ENCODE assay signal across 9 mouse cellular contexts in the genomic region with DNA sequence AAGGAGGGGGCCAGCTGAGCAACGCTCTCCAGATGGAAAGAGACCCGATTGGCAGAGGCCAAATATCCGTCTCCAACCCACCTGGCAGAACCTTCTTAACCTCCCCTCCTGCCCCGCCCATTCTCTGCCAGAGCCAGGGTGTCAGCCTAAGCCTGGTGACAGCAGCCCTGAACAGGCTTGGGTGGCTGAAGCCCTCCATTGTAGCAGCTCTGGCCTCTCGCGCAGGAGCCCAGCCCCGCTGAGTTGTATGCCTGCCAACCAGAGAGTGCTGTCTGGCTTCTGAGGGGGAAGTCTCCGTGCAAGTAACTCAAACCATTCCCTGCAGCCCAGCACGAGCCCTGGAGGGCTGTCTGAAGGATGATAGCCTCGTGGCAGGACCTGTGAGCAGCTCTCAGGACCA. TPM values are rescaled to one million over a fixed set of nuclear protein-coding genes. Genes with fewer than 3 reads are reported as not detected.
DNase-seq lines count a peak whose midpoint lies in the region; ATAC-seq and TF ChIP-seq lines count a peak whose summit lies in the region.
"Had no signal": no experiment of that assay in that cellular context is flagged by ENCODE, and none has a peak within 500 bp of the region (broad histone marks: within the 10 kb centered on the region; RNA-seq: fewer than 3 reads in every experiment).

No protein-coding gene starts in this region.

- H3K36me3 ChIP-seq in kidney, embryonic 15.5 days: no peaks in the 10 kb centered on the region
- H3K36me3 ChIP-seq in ES-Bruce4 (ENCODE audit: control insufficient read depth, insufficient read depth, low read length, poor library complexity, severe bottlenecking): no peaks in the 10 kb centered on the region
- no peaks in the 10 kb centered on the region for H3K36me3 ChIP-seq in embryonic facial prominence, embryonic 12.5 days
- H3K36me3 ChIP-seq in limb, embryonic 15.5 days: no peaks in the 10 kb centered on the region
- H3K36me3 ChIP-seq: G1E had no signal

- intact Hi-C loops in heart, postnatal 10 days (cut with DNase I): no loop called here

- TF ChIP-seq POLR2A in ES-Bruce4 (IDR thresholded peaks at IDR 0.05; ENCODE audit: insufficient read depth, low read length): no peak

- WGBS in kidney, embryonic 15.5 days: 32% methylated on average over 10 of the region's 10 CpGs
- 18% methylated on average over 10 of the region's 10 CpGs for WGBS in embryonic facial prominence, embryonic 12.5 days
- WGBS in limb, embryonic 15.5 days: 7% methylated on average over 10 of the region's 10 CpGs

- no peak for TF ChIP-seq CTCF in ES-Bruce4 (IDR thresholded peaks at IDR 0.05; ENCODE audit: low read depth, low read length)

- peaks cover 24% of the 10 kb centered on the region; the same call in 1 of the 2 replicates for H3K27me3 ChIP-seq in kidney, embryonic 15.5 days
- H3K27me3 ChIP-seq in ES-Bruce4 (ENCODE audit: control insufficient read depth, insufficient read depth, low read length, poor library complexity, severe bottlenecking): no peaks in the 10 kb centered on the region
- no peaks in the 10 kb centered on the region; the same call in 1 of the 2 replicates for H3K27me3 ChIP-seq in embryonic facial prominence, embryonic 12.5 days
- peaks cover 13% of the 10 kb centered on the region; the same call in 1 of the 2 replicates for H3K27me3 ChIP-seq in limb, embryonic 15.5 days

- peak; percentile 54; the same call in 1 of the 2 replicates for ATAC-seq in kidney, embryonic 15.5 days (replicated peaks; ENCODE audit: low FRiP score)
- ATAC-seq in embryonic facial prominence, embryonic 12.5 days (ENCODE audit: insufficient number of reproducible peaks, insufficient read depth, low FRiP score, low TSS enrichment): no peak
- peak; percentile 84 for ATAC-seq in limb, embryonic 15.5 days (ENCODE audit: insufficient number of reproducible peaks, low FRiP score, low TSS enrichment, low read depth)

- peak overlapping the region; percentile 5; the same call in 1 of the 2 replicates for H3K4me2 ChIP-seq in kidney, embryonic 15.5 days
- peak overlapping the region; percentile 15; the same call in 1 of the 2 replicates for H3K4me2 ChIP-seq in embryonic facial prominence, embryonic 12.5 days (replicated peaks)
- H3K4me2 ChIP-seq in limb, embryonic 15.5 days: peak overlapping the region; percentile 32

- DNase-seq in kidney, adult 11 months: no peak
- DNase-seq in heart, postnatal 10 days: peak; percentile 65 to 76
- no peak for DNase-seq in adipocyte (ENCODE audit: low spot score)
- no peak for DNase-seq in natural killer cell, adult 2 months (ENCODE audit: low spot score in 2 of 2)

- peaks cover 15% of the 10 kb centered on the region for H3K4me1 ChIP-seq in kidney, embryonic 15.5 days
- H3K4me1 ChIP-seq in ES-Bruce4 (ENCODE audit: control insufficient read depth, insufficient read depth, low read length): no peaks in the 10 kb centered on the region
- H3K4me1 ChIP-seq in embryonic facial prominence, embryonic 12.5 days: peaks cover 15% of the 10 kb centered on the region
- peaks cover 26% of the 10 kb centered on the region for H3K4me1 ChIP-seq in limb, embryonic 15.5 days

- no peaks in the 10 kb centered on the region for H3K9me3 ChIP-seq in kidney, embryonic 15.5 days (replicated peaks)
- H3K9me3 ChIP-seq in ES-Bruce4 (replicated peaks; ENCODE audit: control insufficient read depth, insufficient read depth, low read length, poor library complexity, severe bottlenecking): no peaks in the 10 kb centered on the region
- H3K9me3 ChIP-seq in embryonic facial prominence, embryonic 12.5 days: no peaks in the 10 kb centered on the region
- H3K9me3 ChIP-seq in limb, embryonic 15.5 days: no peaks in the 10 kb centered on the region
- H3K9me3 ChIP-seq: G1E had no signal

- H3K27ac ChIP-seq in kidney, embryonic 15.5 days: no peak overlapping the region
- H3K27ac ChIP-seq in ES-Bruce4 (ENCODE audit: insufficient read depth, low read length): no peak overlapping the region
- peak overlapping the region; percentile 46; the same call in 1 of the 2 replicates for H3K27ac ChIP-seq in embryonic facial prominence, embryonic 12.5 days
- peak overlapping the region; percentile 43; the same call in 1 of the 2 replicates for H3K27ac ChIP-seq in limb, embryonic 15.5 days

- TF ChIP-seq EP300 in ES-Bruce4 (IDR thresholded peaks at IDR 0.05; ENCODE audit: insufficient read depth, low read depth, low read length): no peak

- no peak overlapping the region for H3K4me3 ChIP-seq in kidney, embryonic 15.5 days (replicated peaks)
- peak overlapping the region; percentile 24; the same call in 1 of the 2 replicates for H3K4me3 ChIP-seq in ES-Bruce4 (ENCODE audit: low read depth, low read length)
- no peak overlapping the region for H3K4me3 ChIP-seq in embryonic facial prominence, embryonic 12.5 days
- H3K4me3 ChIP-seq in limb, embryonic 15.5 days: 0 out of 2 replicates have a peak overlapping the region, but pooled peaks have one; percentile 9

- H3K9ac ChIP-seq in kidney, embryonic 15.5 days: no peak overlapping the region
- no peak overlapping the region for H3K9ac ChIP-seq in ES-Bruce4 (ENCODE audit: low read depth, poor library complexity, severe bottlenecking)
- H3K9ac ChIP-seq in embryonic facial prominence, embryonic 12.5 days: no peak overlapping the region
- H3K9ac ChIP-seq in limb, embryonic 15.5 days: no peak overlapping the region

RNA-seq across cellular contexts. Expression of a gene that starts 32.0 kb away (rescaled TPM):
- 61.3 and 61.7 TPM in 2 replicates for polyA plus RNA-seq in kidney, embryonic 15.5 days (2015; fragmentation: Nextera tagmentation; extraction: Ambion mirVana)
- 28.1 and 36.7 TPM in 2 replicates for polyA plus RNA-seq in ES-Bruce4 (2011; ENCODE audit: insufficient read depth, insufficient read length, low read depth, missing spikeins)
- 77.9 and 89.2 TPM in 2 replicates for polyA plus RNA-seq in embryonic facial prominence, embryonic 12.5 days (2016; fragmentation: Nextera tagmentation; extraction: Ambion mirVana)
- 10 to 100 TPM; 72.5 to 74.6 TPM for total RNA-seq in heart, postnatal 10 days (2021)
- polyA plus RNA-seq in limb, embryonic 15.5 days (2015; fragmentation: Nextera tagmentation; extraction: Ambion mirVana): 49.9 and 57.0 TPM in 2 replicates

Comparison
In these comparisons a context has a peak if more than half of its experiments do, and no peak if none do; other contexts are left out.
1. H3K27ac ChIP-seq: peak in embryonic facial prominence, embryonic 12.5 days (single experiment) and limb, embryonic 15.5 days (single experiment); none in kidney, embryonic 15.5 days (single experiment) and ES-Bruce4 (single experiment).
2. H3K4me3 ChIP-seq: peak in ES-Bruce4 (single experiment) and limb, embryonic 15.5 days (single experiment); none in kidney, embryonic 15.5 days (single experiment) and embryonic facial prominence, embryonic 12.5 days (single experiment).
3. DNase-seq: peak in heart, postnatal 10 days (2 of 2); none in kidney, adult 11 months (single experiment), adipocyte (single experiment) and natural killer cell, adult 2 months (0 of 2).
4. Peak in every context shown above with its lines, with median percentiles within 50 percentile points of each other: H3K4me2 ChIP-seq.